Mouse (Mus musculus) brain, embryonic 14.5 days (tissue): ENCODE measurements around the gene AW549877. TPM values are rescaled to one million over a fixed set of nuclear protein-coding genes. Genes with fewer than 3 reads are reported as not detected.

ENCODE experiments used
- DNase-seq: peaks from one replicate; pipeline ENCODE4 v3.0.0-alpha.2; 2011; ENCODE audit warnings: low read depth
- CTCF ChIP-seq: fragments of 200-500 bp; IDR thresholded peaks from 2 replicates; pipeline ENCODE4 v1.5.1; 2012; ENCODE audit warnings: inconsistent platforms, mild to moderate bottlenecking, moderate library complexity, borderline replicate concordance; ENCODE audit not compliant: insufficient read depth, insufficient read length; ENCODE audit errors: extremely low read depth
- POLR2A ChIP-seq: fragments of 200-500 bp; IDR thresholded peaks from 2 replicates; pipeline ENCODE4 v1.6.1; 2012; ENCODE audit warnings: mild to moderate bottlenecking, inconsistent platforms, borderline replicate concordance; ENCODE audit not compliant: poor library complexity, insufficient read depth, insufficient read length, severe bottlenecking; ENCODE audit errors: extremely low read depth
- polyA plus RNA-seq: library from polyadenylated mRNA; depleted of rRNA; stranded (reverse); fragments of >200 nt; gene quantifications from 2 replicates; pipeline ENCODE4 v1.2.3, GENCODE M21; 2012; rRNA removed

Gene AW549877
- polyA plus RNA-seq, result 55.6 and 65.4 TPM in 2 replicates

GRCm38 (mm10) chr15:3995448-3996266 is at the start of gene AW549877:
AW549877 (minus strand) TSS chr15:3995744.
- DNase-seq, result peak; percentile 100
- TF ChIP-seq CTCF (no peak), POLR2A (peak; percentile 99)

DNA sequence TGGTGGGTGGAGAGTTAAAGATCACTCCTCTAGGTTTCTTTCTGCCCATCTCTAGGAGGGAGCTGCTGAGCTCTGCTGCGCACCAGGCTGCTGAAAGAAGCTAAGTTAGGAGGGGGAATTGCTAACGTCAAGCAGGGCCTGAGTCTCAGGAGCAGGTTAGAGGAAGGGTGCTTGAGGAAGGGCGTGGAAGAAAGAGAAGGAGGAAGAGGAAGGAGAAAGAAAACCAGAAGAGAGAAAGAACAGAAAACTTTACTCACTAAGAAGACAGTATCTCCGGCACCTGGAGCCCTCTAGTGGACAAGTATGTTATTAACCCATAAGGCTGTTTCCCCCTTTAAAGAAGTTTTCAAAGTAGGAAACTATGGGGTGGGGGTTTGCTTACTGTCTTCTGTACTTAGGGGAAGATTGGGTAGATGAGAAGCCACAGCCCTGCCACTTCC is 47.5 kb upstream of the AW549877 start:
- TF ChIP-seq CTCF (peak; percentile 18; the same call in 1 of the 2 replicates), POLR2A (no peak)
- peak; percentile 49 for DNase-seq

DNA sequence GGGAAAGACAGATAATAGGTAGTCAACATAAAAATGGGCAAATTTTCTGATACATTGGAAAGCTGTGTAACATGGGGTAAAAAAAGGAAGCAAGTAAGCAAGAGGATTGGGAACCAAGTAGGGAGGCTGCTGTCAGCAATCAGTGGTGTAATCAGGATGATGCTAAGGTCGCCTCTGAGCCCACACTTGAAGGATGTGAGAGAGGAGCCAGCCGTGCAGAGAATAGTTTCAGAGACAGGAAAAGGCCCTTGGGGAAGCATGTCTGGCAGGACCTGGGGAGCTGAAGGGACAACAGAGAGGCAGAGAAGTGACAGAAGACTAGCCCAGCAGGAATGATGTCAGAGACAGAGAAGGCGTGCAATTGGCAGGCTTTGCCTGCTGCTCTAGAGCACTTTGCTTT is 46.9 kb upstream of the AW549877 start:
- no peak for DNase-seq
- TF ChIP-seq POLR2A (no peak), CTCF (no peak)

- TF ChIP-seq POLR2A (no peak), CTCF (no peak)
- DNase-seq, result no peak
Measured at GRCm38 (mm10) chr15:4033168-4034004, 37.8 kb upstream of the AW549877 start.

- no peak for DNase-seq
- TF ChIP-seq POLR2A (no peak), CTCF (no peak)
Measured at GRCm38 (mm10) chr15:4028960-4029359, 33.4 kb upstream of the AW549877 start.

GRCm38 (mm10) chr15:4028411-4028700 is 32.8 kb upstream of the AW549877 start:
- DNase-seq, result no peak
- TF ChIP-seq POLR2A (no peak), CTCF (no peak)

DNA sequence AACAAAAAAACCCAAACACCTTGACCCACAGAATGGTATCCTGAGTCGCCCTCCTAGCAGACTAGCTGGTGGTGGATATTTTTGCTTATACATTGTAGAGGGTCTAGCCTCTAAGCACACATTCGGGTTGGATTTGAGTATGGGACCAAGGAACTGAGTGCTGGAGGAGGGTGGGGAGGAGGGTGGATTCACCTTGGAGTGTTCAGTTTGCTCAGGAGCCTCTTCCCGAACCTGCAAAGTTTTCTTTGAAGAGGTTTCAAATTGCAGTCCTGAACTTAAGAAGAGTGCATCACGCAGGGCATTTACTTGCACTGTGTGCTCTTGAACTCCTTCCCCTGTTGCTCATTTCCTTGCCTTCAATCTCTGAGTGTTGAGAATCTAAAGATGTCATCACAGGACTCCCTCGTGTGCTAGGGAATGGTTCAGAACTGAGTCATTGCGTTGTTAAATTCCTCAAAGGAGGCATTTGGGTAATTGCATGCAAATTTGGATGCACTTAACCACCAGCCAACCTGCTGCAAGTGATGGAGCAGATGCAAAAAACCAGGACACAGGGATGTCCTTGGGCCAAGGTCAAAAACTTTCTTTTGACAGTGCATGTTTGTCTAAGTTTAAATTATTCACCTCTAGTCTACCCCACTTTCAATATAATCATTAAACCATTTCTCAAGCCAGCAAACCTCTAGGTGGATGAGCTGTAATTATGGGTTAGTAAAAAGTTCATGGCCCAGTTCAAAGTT is 32.3 kb upstream of the AW549877 start:
- no peak for TF ChIP-seq CTCF
- no peak for TF ChIP-seq POLR2A
- DNase-seq, result no peak

- TF ChIP-seq POLR2A, result peak; percentile 71; the same call in 1 of the 2 replicates
- TF ChIP-seq CTCF, result no peak
- DNase-seq, result peak; percentile 93
Measured at GRCm38 (mm10) chr15:4026831-4027584, 31.5 kb upstream of the AW549877 start.

DNA sequence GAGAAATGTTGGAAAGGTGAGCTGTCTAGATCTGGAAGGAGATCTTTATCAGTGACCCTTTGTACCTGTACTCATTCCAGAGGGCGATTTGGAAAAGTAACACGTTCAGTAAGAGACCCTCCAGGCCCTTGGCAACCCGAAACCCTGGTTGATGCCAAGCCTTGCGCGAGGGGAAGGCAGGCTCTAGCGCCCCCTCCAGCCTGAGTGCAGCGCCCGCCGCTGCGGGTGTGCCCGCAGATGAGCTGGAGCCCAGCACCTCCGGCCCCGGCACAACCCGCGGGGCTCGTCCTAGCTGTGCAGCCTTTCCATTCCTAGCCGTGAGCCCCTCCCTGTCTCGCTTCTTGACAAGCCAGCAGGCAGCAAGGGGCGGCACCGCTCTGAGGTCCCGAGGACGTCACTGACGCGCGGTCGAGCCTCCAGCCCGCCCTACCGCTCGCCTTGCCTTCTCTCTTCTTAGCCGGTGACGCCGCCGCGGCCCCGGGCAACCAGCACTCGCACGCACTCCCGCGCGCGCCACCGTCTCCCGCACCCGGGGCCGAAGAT is 30.8 kb upstream of the AW549877 start, which contains the start of gene Oxct1:
Gene Oxct1, plus strand, starts transcription at position 153 of the 543 bp plus-strand sequence.
- TF ChIP-seq CTCF (peak; percentile 61), POLR2A (0 out of 2 replicates have a peak, but pooled peaks have one; percentile 65)
- DNase-seq, result peak; percentile 97

- DNase-seq, result no peak
- TF ChIP-seq POLR2A, result no peak
Measured at GRCm38 (mm10) chr15:4025508-4025904, 30.0 kb upstream of the AW549877 start.
